ENCODE assay signal across 11 mouse cellular contexts in the genomic region with DNA sequence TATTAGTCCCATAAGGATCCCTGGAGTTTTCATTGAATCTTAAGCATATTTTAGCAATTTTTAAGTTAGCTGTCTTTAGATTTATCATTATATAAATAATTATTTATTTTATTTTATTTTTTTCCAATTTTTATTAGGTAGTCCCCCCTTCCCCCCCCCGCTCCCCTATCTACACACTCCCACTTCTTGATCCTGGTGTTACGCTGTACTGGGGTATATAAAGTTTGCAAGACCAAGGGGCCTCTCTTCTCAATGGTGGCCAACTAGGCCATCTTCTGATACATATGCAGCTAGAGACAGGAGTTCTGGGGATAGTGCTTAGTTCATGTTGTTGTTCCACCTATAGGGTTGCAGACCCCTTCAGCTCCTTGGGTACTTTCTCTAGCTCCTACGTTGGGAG. TPM values are rescaled to one million over a fixed set of nuclear protein-coding genes. Genes with fewer than 3 reads are reported as not detected.
"Had no signal": no experiment of that assay in that cellular context is flagged by ENCODE, and none has a peak within 500 bp of the region (broad histone marks: within the 10 kb centered on the region; RNA-seq: fewer than 3 reads in every experiment).

No protein-coding gene starts in this region.

RNA-seq across cellular contexts. Expression of gene Zfp988, which starts 42.8 kb away (rescaled TPM):
- polyA plus RNA-seq: limb, embryonic 12.5 days; liver, adult 2 months; liver, embryonic 15.5 days; liver, embryonic 16.5 days; liver, postnatal 0 days; lung, adult 2 months; lung, postnatal 0 days; macrophage; midbrain, embryonic 12.5 days; midbrain, embryonic 13.5 days; midbrain, embryonic 14.5 days had no signal
